Mouse (Mus musculus): ENCODE data around the gene Eif2s3x.
A peak's percentile ranks its signal among the peaks of the same experiment; 100 is the strongest.

Eif2s3x gene

GRCm38 (mm10) chrX:94212597-94213321, at the start of gene Eif2s3x:
TSS of gene Eif2s3x (minus strand) at chrX:94212862.
- peak; percentile 62 to 87 for DNase-seq (ENCODE audit: low spot score in 2 of 2)

- no peak for DNase-seq (ENCODE audit: low spot score in 2 of 2)
Observed at GRCm38 (mm10) chrX:94235601-94236000, 22.9 kb upstream of the Eif2s3x start.

GRCm38 (mm10) chrX:94235190-94235555, 22.5 kb upstream of the Eif2s3x start:
- DNase-seq (ENCODE audit: low spot score in 2 of 2): peak in 1 of 2 experiments; percentile 18

- peak; percentile 66 to 77 for DNase-seq (ENCODE audit: low spot score in 2 of 2)
Observed at GRCm38 (mm10) chrX:94234532-94235189, 22.0 kb upstream of the Eif2s3x start, which contains the start of gene Klhl15. TSS of gene Klhl15 (plus strand) at chrX:94234599.

GRCm38 (mm10) chrX:94233936-94234531, 21.4 kb upstream of the Eif2s3x start:
- no peak for DNase-seq (ENCODE audit: low spot score in 2 of 2)

- no peak for DNase-seq (ENCODE audit: low spot score in 2 of 2)
Observed at GRCm38 (mm10) chrX:94233432-94233831, 20.8 kb upstream of the Eif2s3x start.

GRCm38 (mm10) chrX:94213384-94213783, 722 bp upstream of the Eif2s3x start:
- no peak for DNase-seq (ENCODE audit: low spot score in 2 of 2)

- DNase-seq (ENCODE audit: low spot score in 2 of 2): no peak
Observed at GRCm38 (mm10) chrX:94212264-94212596, 432 bp downstream of the Eif2s3x start.

- peak; percentile 9 to 55 for DNase-seq (ENCODE audit: low spot score in 2 of 2)
Observed at GRCm38 (mm10) chrX:94197789-94198188, 14.9 kb downstream of the Eif2s3x start.

GRCm38 (mm10) chrX:94193901-94194300, 18.8 kb downstream of the Eif2s3x start:
- DNase-seq (ENCODE audit: low spot score in 2 of 2): peak in 1 of 2 experiments; percentile 24

- DNase-seq (ENCODE audit: low spot score in 2 of 2): no peak
Observed at GRCm38 (mm10) chrX:94185156-94185555, 27.5 kb downstream of the Eif2s3x start.

GRCm38 (mm10) chrX:94183814-94184213, 28.8 kb downstream of the Eif2s3x start:
- DNase-seq (ENCODE audit: low spot score in 2 of 2): no peak

GRCm38 (mm10) chrX:94177715-94178340, 34.8 kb downstream of the Eif2s3x start:
- DNase-seq (ENCODE audit: low spot score in 2 of 2): peak; percentile 67 to 83

GRCm38 (mm10) chrX:94169348-94169747, 43.3 kb downstream of the Eif2s3x start:
- DNase-seq (ENCODE audit: low spot score in 2 of 2): no peak

- no peak for DNase-seq (ENCODE audit: low spot score in 2 of 2)
Observed at GRCm38 (mm10) chrX:94152251-94152830, 60.3 kb downstream of the Eif2s3x start.

GRCm38 (mm10) chrX:94150471-94150870, 62.2 kb downstream of the Eif2s3x start:
- DNase-seq (ENCODE audit: low spot score in 2 of 2): no peak

GRCm38 (mm10) chrX:94142004-94142771, 70.5 kb downstream of the Eif2s3x start:
- DNase-seq (ENCODE audit: low spot score in 2 of 2): no peak

- DNase-seq (ENCODE audit: low spot score in 2 of 2): no peak
Observed at GRCm38 (mm10) chrX:94140080-94140479, 72.6 kb downstream of the Eif2s3x start.

Data from spleen, postnatal 14 days (tissue).